Mouse (Mus musculus): ENCODE results near the gene Dph1.

The Dph1 gene

DNA sequence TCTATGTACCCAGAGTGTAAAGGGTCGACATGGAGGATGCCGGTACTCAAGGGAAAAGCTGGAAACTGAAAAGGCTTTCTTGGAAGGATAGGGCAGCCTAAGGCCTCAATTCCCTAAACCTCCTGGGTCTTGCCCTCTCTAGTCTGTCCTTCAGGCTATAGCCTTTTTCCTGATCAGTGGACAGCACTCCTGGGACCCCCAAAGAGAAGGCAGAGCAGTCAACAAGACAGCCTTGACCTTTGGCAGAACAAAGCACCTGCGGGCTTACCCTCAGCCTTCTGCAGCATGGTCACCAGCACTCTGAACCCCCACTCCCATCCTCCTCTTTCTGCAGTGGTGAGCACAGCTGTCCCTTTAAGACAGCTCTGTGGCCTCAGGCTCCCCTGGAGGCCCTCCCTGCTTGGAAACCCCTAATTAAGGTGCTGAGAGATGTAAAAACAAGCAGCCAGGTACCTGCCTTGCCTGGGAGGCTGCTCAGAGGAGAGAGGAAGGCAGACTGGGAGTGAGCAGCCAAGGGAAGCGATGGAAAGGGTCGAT is at the start of gene Dph1:
TSS of gene Dph1 (minus strand) at position 337 of the 537 bp plus-strand sequence.
- DNase-seq = no peak

DNA sequence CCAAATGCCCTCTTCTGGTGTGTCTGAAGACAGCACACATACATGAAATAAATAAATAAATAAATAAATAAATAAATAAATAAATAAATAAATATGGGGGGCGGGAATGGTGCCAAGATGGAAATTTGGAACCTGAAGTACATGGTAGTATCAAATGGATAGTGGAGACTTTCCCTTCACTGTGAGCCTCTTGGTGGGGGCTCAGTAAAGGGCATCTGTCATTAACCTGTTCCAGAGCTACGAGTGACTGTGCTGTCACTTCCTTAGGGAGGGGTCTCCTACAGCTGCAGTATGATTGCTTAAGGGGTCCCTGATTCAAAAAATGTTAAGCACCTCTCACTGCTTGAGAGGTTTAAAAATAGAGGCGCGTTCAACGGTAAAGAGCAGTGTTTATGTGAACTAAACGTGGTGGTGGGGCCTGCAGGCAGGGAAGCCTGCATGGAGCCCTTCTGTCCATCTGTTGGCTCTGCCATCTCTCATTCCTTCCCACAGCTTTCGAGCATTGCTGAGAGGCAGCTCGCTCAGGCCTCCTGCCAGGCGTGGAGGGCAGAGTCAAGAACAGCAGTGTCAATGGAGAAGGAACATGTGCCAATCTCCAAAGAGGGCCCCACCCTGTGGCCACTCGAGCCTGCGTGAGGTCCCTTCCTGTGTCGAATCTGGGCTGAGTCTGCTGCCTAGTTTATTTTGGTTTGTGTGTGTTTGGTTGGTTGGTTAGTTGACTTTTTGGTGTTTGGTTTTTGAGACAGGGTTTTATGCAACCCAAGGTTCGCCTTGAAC is 49.3 kb upstream of the Dph1 start:
- DNase-seq = no peak

DNA sequence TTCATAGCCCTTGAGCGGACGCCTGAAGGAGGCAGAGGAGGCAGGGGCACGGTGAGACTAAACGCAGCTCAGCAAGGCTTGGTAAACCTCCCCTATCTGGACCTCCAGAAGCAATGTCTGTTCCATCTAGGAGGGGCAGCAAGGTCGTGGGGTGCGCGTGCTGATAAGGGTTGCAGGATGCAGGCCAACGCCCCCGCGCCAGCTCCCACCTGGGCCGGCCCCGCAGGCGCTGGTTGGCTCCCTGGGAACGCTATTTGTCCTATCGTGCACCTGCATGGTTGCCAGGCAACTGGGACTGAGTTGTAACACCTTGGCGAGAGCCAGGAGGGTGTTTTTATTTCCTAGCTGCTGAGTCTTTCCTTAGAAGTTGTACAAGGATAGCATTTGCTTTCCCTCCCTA is 43.7 kb upstream of the Dph1 start:
- no peak for DNase-seq

DNA sequence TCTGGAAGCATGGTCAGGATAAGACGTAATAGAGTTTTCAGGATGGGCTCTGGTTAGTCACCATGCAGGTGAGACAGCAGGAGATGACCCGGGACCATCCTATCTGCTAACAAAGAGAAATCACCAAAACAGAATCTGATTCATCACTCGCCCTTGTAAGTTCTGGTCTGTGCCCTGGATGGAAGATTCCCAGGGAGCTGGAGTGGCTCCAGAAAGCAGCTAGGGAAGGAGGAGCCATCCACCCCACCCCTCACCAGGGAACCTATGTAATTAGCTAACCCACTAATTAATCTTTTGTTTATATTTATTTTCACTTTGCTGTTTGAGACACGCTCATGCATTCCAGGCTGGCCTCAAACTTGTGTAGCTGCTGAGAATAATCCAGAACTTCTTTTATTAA is 41.4 kb upstream of the Dph1 start:
- no peak for DNase-seq

DNA sequence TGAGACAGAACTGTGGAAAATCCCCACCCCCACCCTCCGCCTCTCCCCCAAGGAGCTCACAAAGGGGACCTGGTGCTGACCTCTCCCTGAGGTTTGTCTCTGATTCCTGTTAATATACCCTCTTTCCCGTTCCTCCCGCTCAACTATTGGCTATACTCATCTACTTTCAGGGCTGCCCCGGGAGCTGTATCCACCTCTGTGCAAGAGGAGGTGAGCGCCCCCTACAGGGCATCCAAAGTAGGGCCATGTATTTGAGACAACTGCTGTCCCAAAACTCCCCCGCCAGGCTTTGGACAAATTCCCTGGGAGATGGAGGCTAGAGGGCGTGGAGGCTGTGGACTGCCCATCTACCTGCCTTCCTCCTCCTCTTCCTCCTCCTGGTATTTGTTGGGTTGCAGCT is 40.7 kb upstream of the Dph1 start:
- peak in 1 of 2 experiments; percentile 30 for DNase-seq

DNA sequence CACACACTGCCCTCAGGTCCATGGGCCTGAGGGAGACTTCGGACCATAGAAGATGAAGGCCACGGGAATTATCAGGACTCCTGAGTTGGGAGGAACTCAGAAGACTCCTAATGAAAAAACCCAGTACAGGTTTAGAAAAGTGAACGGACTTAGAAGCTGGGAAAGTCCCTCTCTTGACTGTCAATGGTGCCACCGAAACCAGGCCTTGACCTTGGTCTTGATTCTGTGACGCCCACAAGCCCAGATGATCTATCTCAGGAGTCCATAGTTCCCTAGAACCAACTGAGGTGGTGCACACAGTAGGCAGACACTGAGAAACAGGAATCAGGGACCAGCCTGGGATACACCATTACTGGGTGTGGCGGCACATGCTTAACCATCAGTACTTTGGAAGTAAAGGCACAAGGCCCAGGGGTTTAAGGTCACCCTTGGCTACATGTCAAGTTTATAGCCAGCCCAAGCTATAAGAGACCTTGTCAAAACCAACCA is 39.3 kb upstream of the Dph1 start:
- DNase-seq = no peak

DNA sequence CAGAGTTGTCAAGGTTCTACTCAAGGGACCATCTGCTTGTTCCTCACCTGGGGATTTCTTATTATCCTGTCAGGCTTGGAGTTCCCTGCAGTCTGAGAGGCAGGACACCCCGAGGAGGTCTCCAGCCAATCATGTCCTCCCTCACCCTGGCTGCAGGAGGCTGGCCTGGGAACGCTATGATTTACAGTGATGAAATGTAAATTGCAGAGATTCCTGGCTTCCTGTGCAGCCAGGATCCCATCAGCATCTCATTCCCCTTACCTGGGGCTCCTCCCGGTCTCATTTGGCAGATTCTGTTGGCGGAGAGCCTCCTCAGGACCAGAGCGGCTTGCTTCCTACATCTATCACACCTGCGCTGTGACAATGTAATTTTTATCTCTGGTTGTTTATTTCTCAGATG is 38.2 kb upstream of the Dph1 start:
- DNase-seq = no peak

DNA sequence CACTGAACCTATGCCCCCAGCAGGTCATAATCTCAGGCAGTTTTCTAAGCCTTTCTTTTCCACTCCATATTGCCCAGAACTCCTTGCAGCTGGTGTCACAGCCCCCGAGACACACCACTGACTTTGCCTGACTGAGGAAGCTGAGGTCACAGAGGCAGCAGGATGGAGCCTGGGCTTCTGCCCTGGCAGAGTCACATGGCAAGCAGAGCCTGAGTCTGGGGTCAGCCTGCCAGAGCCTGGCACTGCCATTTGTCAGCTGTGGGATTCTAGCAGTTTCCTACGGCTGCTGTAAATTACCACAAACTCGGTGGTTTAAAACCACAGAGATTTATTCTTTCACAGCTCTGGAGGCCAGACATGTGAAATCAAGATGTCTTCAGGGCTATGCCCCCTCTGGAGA is 36.6 kb upstream of the Dph1 start:
- DNase-seq = no peak

DNA sequence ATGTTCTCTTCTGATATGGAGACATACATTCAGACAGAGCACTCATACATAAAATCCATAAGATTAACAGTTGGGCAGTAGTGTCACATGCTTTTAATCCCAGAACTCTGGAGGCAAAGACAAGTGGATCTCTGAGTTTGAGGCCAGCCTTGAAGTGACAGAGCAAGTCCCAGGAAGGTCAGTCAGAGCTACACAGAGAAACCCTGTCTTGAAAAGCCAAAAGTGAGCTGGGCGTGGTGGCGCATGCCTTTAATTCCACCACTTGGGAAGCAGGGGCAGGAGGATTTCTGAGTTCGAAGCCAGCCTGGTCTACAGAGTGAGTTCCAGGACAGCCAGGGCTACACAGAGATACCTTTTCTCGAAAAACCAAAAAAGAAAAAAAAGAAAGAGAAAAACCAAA is 33.8 kb upstream of the Dph1 start:
- DNase-seq = no peak

DNA sequence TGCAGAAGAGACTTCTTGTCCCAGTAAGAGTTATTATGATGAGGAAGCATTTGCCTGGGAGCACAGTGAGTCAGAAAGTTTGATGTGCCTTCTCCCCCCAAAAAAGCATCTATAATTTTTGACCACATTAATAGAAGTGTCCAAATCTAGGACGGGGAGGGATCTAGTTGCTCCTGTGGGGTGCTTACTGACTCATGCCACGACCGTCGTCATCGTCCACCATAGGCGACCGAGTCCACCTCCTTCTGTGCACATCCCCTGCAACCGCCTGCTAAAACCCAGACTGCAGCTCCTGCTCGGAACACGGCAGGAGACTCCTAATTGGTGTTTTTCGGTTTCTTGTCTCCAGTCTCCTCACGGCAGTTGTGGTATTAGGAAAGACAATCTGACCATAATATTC is 33.0 kb upstream of the Dph1 start:
- no peak for DNase-seq

DNA sequence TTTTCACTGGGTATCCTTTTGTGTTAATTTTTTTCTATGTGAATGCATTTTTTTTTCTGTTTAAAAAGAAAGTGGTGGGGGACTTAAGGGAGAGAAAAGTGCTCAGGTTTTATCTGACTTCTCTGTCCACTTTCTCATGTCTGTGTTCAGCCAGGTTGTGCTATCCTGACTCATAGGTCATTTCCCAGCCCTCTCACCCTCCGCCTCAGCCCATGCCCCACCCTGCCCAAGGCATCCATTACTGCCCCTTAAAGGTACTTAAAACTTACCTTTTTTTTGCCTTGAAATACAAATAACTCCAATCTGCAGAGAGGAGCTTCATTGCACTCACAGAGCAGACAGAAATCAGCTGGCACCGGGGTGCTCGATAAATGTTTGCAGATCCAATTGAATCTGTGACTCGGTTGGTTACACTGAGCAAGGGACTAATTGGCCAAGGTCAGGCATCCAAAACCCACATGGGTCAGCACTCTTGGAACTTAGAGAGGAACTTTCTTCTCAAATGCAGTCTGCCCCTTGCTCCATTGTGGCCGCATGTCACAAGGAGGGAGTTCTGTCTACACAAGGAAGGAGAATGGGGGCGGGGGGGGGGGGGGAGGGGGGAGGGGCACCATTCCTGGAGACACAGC is 29.6 kb upstream of the Dph1 start:
- no peak for DNase-seq

DNA sequence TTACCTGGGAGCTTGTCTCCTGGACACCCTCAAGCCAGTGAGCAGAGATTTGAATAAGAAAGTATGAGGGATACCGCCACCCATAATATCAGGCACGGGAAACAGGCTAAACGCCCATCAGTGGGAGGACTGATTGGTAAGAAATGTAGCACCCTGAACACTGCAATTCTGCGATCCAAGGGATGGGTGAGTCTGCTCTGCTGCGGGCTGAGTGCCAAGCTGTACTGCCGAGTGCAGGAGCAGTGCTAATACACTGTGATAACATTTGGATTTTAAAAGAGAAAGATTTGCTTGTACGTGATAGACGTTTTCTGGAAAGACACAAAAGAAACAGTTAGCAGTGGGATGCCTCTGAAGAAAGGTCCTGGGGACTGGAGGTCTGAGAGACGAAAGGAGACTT is 29.1 kb upstream of the Dph1 start:
- DNase-seq = no peak

DNA sequence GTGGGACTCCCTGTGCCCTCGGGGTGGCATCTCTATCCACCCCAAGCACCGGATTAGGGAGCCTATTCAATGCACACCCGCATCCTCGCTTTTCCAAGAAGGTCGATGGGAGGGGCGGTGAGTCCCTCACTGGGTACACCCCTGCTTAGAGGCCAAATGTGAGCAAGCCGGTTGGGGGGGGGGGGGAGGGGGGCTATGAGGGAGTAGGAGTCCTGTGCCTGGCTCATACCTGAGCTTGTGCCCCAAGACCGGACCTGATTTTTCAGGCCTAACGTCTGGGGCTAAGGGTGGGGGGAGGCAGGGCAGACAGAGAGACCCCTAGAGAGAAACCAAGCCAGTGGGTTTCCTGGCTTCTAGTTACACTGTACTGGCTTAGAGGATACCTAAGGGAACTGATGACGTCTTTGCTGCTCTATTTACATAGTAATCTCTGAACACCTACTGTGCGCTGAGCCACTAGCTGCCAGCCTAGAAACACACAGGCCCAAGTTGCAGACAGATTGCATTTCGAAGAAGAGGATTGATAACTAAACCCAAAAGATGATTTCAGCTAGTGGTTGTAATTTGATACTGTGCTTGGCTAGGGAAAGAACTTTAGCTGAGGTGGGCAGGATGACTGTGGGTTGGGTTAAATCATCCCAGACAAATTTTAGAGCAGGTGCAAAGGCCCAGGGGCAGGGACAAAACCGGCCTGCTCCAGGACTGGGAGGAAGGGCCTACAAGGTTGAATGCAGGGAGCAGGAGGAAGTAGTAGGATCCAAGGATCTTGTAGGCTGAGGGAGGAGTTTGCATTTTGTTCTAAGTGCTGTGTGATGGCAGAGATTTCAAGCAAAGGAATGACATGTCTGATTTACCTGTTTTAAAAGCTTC is 23.3 kb upstream of the Dph1 start:
- DNase-seq = no peak

DNA sequence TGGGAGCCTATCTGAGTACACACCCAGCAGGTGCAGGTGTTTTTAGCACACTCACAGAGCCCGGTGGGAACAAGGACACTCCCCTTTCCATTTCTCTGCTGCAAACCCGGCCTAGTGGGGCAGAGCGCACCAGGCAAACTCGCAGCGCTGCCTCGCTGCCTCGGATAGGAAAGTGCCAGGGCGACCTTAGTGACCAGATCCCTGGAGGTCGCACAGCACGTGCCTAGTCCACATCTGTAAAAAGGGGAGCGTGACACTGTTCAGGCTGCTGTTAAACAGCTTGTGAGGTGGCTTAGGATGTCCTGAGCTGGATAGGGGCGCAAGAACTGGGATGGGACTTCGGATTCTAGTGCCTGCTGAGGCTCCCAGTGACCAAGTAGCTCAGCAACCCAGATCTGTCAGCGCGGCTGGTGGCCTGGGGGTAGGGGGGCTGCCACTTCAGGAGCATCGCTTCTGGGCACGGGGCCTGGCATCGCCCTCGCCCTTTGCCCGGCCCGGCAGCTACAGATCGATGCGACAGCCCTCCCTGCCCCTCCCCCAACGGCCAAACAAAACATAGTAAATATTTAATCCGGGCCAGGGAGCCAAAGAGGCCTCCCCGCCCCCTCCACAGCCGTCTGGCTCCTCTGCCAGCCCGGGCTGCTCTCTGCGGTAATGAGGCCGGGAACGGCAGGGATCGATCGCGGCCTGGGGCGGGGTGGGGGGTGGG is 22.5 kb upstream of the Dph1 start:
- DNase-seq = peak in 1 of 2 experiments; percentile 28

DNA sequence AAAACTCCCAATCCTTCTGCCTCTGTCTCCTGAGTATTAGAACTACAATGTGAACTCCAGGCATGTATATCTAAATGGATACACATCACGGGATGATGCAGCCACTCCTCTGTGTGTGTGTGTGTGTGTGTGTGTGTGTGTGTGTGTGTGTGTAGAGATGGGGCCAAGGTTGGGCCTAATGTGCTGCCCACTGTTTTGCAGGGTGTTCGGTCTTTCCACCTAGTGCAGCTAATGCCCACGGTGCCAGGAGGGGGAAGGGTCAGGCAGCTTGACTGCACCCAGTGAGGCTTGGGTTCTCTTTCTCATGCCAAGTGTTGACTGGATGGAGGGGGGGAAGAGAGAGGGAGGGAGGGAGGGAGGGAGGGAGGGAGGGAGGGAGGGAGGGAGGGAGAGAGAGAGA is 21.8 kb upstream of the Dph1 start:
- DNase-seq = no peak

DNA sequence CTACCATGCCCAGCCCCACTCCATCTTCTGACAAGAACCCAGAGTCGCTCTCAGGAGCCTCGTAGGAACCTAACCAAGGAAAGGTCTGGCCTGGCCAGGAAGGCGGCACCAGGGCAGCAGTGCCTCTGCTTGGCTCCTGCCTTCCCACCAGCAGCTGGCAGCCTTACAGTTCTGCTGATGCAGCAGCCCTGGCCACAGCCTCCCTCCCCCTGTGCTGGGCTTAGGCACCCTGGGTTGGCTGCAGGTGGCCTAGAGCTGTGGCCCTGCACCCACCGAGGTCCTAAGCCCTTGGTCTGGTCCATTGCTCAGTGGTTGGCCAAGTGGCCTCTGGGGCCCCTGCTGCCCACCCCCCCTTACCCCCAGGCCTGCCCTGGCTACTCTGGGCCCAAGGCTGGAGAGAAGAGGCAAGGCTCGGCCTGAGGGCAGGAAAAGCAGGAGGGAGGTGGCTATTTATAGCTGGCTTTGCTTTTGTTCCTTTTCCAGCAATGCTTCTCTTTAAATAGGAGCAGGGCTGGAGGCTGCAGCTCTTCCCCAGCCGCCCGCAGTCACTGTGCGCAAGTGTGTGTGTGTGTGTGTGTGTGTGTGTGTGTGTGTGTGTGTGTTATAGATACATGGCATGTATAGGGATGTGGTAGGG is 21.1 kb upstream of the Dph1 start:
- no peak for DNase-seq

DNA sequence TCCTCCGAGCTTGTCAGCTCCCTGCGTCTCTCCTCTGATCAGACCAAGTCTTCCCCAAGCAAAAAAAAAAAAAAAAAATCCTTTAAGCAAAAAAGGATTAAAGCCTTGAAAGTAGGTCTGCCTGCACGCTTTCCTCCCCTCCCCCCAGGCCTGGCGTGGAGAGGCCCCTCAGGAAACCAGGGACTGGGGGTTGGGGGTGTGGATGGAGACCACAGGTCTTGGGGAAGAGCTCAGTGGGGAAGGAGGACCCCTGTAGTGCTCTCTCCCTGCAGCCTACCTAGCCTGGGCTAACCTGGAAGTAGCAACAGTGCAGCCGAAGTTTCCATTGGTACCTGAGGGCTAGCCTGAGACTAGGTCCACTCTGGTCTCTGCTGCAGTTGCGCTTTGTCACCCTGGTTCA is 19.7 kb upstream of the Dph1 start:
- DNase-seq = no peak

DNA sequence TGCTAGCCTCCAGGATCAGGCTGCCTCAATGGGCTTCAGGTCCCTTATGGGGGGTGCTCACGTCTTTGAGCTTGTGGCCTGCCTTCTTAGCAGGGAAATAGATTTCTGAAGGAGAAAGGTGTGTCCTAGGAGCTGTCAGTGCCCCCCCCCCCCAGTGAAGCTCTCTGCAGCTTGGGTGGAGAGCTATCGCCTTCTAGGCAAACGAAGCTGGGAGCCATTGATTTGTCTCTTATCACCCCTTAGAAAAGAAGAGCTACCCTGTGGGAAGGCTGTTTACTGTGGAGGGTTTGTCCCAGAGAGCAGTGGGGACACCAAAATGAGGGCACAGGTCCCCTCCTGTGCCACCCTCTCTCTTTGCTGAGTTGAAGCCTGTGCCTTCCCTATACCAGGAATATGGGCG is 19.1 kb upstream of the Dph1 start:
- no peak for DNase-seq

DNA sequence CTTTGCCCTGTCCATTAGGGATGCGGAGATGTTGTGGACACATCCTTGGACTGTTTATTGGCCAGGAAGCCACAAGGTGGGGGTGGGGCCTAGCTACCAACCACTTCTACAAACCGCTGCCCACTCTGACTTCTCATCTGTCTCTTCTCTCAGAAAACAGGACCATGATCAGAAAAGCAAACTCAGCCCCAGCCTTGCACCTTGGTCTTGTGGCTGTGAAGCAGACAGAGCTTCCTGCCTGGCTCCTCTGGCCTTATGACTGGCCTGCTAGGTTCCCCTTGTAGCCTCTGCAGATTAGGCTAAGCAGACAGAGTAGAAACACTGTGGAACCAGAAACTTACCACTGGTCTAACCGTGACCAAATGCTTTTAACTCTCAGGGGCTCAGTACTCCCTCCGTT is 18.3 kb upstream of the Dph1 start:
- no peak for DNase-seq

DNA sequence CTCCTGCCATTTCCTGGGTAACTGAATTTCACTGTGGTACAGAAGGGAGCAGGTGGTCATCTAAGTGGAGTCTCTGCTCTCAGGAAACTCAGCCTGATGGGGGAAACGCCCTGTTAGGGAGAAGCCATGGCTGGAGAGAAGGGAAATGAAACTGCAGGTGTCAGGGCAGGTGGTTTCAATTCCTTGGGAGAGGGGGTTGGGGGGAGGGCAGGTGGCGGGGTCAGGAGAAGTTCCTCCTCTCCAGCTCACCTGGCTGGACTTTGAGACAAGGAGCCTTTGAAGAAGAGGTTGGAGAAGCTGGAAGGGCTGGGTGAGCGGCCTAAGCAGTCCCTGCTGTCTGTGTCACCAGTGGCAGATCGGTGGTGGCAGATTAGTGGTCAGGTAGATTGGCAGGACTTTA is 15.3 kb upstream of the Dph1 start:
- DNase-seq = no peak

DNA sequence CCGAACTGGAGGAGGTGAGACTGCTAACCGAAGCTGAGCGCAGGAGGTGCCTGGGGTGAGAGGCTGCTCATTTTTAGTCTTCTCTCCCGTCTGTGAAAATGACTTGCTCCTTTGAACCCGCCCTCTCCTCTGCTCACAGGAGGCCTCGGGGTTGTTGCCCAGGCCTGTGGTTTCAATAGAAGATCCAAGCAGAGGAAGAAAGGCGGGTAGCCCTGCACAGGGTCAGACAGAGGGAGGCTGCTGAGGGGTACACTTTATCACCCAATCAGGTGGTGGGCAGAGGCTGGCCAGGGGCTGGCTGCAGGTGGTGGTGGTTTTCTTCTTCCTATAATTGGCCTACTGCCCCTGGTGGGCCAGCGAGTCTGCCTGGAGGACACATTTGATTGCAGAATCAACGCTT is 13.4 kb upstream of the Dph1 start:
- no peak for DNase-seq

DNA sequence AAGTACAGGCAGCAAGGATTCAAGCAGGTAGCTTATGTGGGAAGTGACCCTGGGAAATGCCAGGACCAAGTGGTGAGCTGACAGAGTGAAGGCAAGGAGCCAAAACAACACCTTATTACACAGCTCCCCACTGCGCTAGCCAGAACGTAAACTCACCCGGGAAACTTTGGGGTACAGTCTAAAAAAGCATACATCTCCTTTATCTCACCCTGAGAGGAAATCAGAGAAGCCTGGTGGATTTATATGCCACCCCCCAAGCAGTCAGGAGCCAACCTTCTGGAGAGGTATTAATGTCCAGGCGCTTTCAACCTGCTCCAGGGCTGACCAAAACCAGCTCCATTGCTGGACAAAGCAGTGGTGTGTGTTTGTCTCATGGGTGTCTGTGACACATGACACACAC is 12.9 kb upstream of the Dph1 start:
- no peak for DNase-seq

Data from thymus, adult 18-20 months (tissue).